Mouse (Mus musculus) MEL (cell line): Measurements from ENCODE around the gene Snd1. TPM values are rescaled to one million over a fixed set of nuclear protein-coding genes. Genes with fewer than 3 reads are reported as not detected.

Source experiments
- DNase-seq: peaks from one replicate; pipeline ENCODE4 v3.0.0; 2011; ENCODE audit warnings: low read depth, low spot score
- H3K27ac ChIP-seq: 2 replicates; pipeline ENCODE4 v1.5.1; 2012; ENCODE audit warnings: low read depth, mild to moderate bottlenecking, control low read depth, low read length, moderate library complexity; ENCODE audit not compliant: control insufficient read depth
- H3K27me3 ChIP-seq, 2 experiments: fragments of 150-350 bp in 1 of 2; sonication (generic) in 1 of 2; 2 replicates each; pipeline ENCODE4 v1.6.1; 2012; ENCODE audit warnings: low read length in 2 of 2, mild to moderate bottlenecking in 2 of 2, improper control_type of control experiment in 1 of 2, moderate library complexity in 1 of 2; ENCODE audit not compliant: insufficient read depth in 2 of 2, control insufficient read depth in 1 of 2
- H3K36me3 ChIP-seq, 2 experiments: 2 replicates each; pipeline ENCODE4 v1.6.1; 2012 to 2014; ENCODE audit warnings: low read length in 2 of 2, improper control_type of control experiment in 1 of 2, inconsistent platforms in 1 of 2, mild to moderate bottlenecking in 1 of 2; ENCODE audit not compliant: insufficient read depth in 2 of 2, control insufficient read depth in 1 of 2
- H3K4me1 ChIP-seq, 2 experiments: fragments of 150-350 bp in 1 of 2; sonication (generic) in 1 of 2; 2 replicates each; pipeline ENCODE4 v1.6.1; 2012; ENCODE audit warnings: low read length in 2 of 2, improper control_type of control experiment in 1 of 2, mild to moderate bottlenecking in 1 of 2; ENCODE audit not compliant: insufficient read depth in 2 of 2, control insufficient read depth in 1 of 2
- H3K4me3 ChIP-seq, 2 experiments: fragments of 150-350 bp in 1 of 2; sonication (generic) in 1 of 2; 2 replicates each; pipeline ENCODE4 v1.5.1; 2012; ENCODE audit warnings: low read depth in 2 of 2, low read length in 2 of 2, mild to moderate bottlenecking in 2 of 2, moderate library complexity in 2 of 2, control low read depth in 1 of 2, improper control_type of control experiment in 1 of 2; ENCODE audit not compliant: control insufficient read depth in 1 of 2, insufficient read depth in 1 of 2
- H3K79me2 ChIP-seq: 2 replicates; pipeline ENCODE4 v1.6.1; 2012; ENCODE audit warnings: mild to moderate bottlenecking, low read length, moderate library complexity; ENCODE audit not compliant: control insufficient read depth, poor library complexity, insufficient read depth
- H3K9ac ChIP-seq: 2 replicates; pipeline ENCODE4 v1.6.1; 2012; ENCODE audit warnings: low read depth, mild to moderate bottlenecking, control low read depth, low read length, moderate library complexity; ENCODE audit not compliant: control insufficient read depth, poor library complexity, severe bottlenecking
- H3K9me3 ChIP-seq: fragments of 150-350 bp; sonication (generic); replicated peaks from 2 replicates; pipeline ENCODE4 v1.6.1; 2012; ENCODE audit warnings: mild to moderate bottlenecking, low read length, improper control_type of control experiment, moderate library complexity; ENCODE audit not compliant: insufficient read depth
- CHD1 ChIP-seq: IDR thresholded peaks from 2 replicates; pipeline ENCODE4 v1.6.1; 2012; ENCODE audit warnings: low read depth, mild to moderate bottlenecking, inconsistent platforms, low read length, improper control_type of control experiment
- ELF1 ChIP-seq: IDR thresholded peaks from 2 replicates; pipeline ENCODE4 v1.6.1; 2014; ENCODE audit warnings: low read depth, mild to moderate bottlenecking, inconsistent platforms, low read length, improper control_type of control experiment, moderate library complexity
- EP300 ChIP-seq, 2 experiments: IDR thresholded peaks; 2 replicates each; pipeline ENCODE4 v1.6.1; 2011; ENCODE audit warnings: improper control_type of control experiment in 2 of 2, low read length in 2 of 2, low read depth in 1 of 2, mild to moderate bottlenecking in 1 of 2
- ETS1 ChIP-seq: IDR thresholded peaks from 2 replicates; pipeline ENCODE4 v1.6.1; 2012; ENCODE audit warnings: low read depth, mild to moderate bottlenecking, inconsistent platforms, low read length, improper control_type of control experiment, moderate library complexity
- GATA1 ChIP-seq: IDR thresholded peaks from 2 replicates; pipeline ENCODE4 v1.6.1; 2011; ENCODE audit warnings: low read depth, low read length, improper control_type of control experiment
- MAFK ChIP-seq: IDR thresholded peaks from 2 replicates; pipeline ENCODE4 v1.6.1; 2011; ENCODE audit warnings: low read depth, mild to moderate bottlenecking, low read length, improper control_type of control experiment, borderline replicate concordance
- MAZ ChIP-seq: IDR thresholded peaks from 2 replicates; pipeline ENCODE4 v1.6.1; 2012; ENCODE audit warnings: low read depth, mild to moderate bottlenecking, inconsistent platforms, low read length, improper control_type of control experiment
- MEF2A ChIP-seq: IDR thresholded peaks from 2 replicates; pipeline ENCODE4 v1.6.1; 2014; ENCODE audit warnings: low read depth, mild to moderate bottlenecking, inconsistent platforms, low read length, improper control_type of control experiment; ENCODE audit not compliant: poor library complexity, insufficient replicate concordance, severe bottlenecking; ENCODE audit errors: extremely low read depth
- MYC ChIP-seq: IDR thresholded peaks from 2 replicates; pipeline ENCODE4 v1.6.1; 2011; ENCODE audit warnings: low read depth, mild to moderate bottlenecking, low read length, improper control_type of control experiment, moderate library complexity
- POLR2A ChIP-seq, 2 experiments: IDR thresholded peaks; 2 replicates each; pipeline ENCODE4 v1.6.1; 2011 to 2012; ENCODE audit warnings: low read length in 2 of 2, mild to moderate bottlenecking in 2 of 2, control low read depth in 1 of 2, improper control_type of control experiment in 1 of 2, low read depth in 1 of 2, moderate library complexity in 1 of 2; ENCODE audit not compliant: control insufficient read depth in 1 of 2, insufficient read depth in 1 of 2, poor library complexity in 1 of 2
- POLR2AphosphoS2 ChIP-seq: IDR thresholded peaks from 2 replicates; pipeline ENCODE4 v1.6.1; 2011; ENCODE audit warnings: low read length, improper control_type of control experiment
- RAD21 ChIP-seq: IDR thresholded peaks from 2 replicates; pipeline ENCODE4 v1.6.1; 2011; ENCODE audit warnings: mild to moderate bottlenecking, low read depth, low read length, improper control_type of control experiment
- SIN3A ChIP-seq: IDR thresholded peaks from 2 replicates; pipeline ENCODE4 v1.6.1; 2012; ENCODE audit warnings: low read length, improper control_type of control experiment, inconsistent platforms
- TAL1 ChIP-seq: IDR thresholded peaks from 2 replicates; pipeline ENCODE4 v1.6.1; 2012; ENCODE audit warnings: mild to moderate bottlenecking, inconsistent platforms, low read length, moderate library complexity, mixed read lengths
- TCF12 ChIP-seq: IDR thresholded peaks from 2 replicates; pipeline ENCODE4 v1.6.1; 2014; ENCODE audit warnings: low read depth, mild to moderate bottlenecking, inconsistent platforms, low read length, improper control_type of control experiment, moderate library complexity
- USF1 ChIP-seq: IDR thresholded peaks from 2 replicates; pipeline ENCODE4 v1.6.1; 2014; ENCODE audit warnings: low read depth, mild to moderate bottlenecking, inconsistent platforms, low read length, improper control_type of control experiment, moderate library complexity
- USF2 ChIP-seq, 2 experiments: IDR thresholded peaks; 2 replicates each; pipeline ENCODE4 v1.6.1; 2011 to 2012; ENCODE audit warnings: improper control_type of control experiment in 2 of 2, low read length in 2 of 2, borderline replicate concordance in 1 of 2, inconsistent platforms in 1 of 2, low read depth in 1 of 2, mild to moderate bottlenecking in 1 of 2; ENCODE audit not compliant: insufficient read depth in 1 of 2
- ZC3H11A ChIP-seq: IDR thresholded peaks from 2 replicates; pipeline ENCODE4 v1.6.1; 2012; ENCODE audit warnings: low read depth, mild to moderate bottlenecking, inconsistent platforms, low read length, improper control_type of control experiment
- ZKSCAN1 ChIP-seq: IDR thresholded peaks from 2 replicates; pipeline ENCODE4 v1.6.1; 2012; ENCODE audit warnings: low read depth, mild to moderate bottlenecking, inconsistent platforms, low read length, improper control_type of control experiment, moderate library complexity
- ZMIZ1 ChIP-seq: IDR thresholded peaks from 2 replicates; pipeline ENCODE4 v1.6.1; 2012; ENCODE audit warnings: low read depth, mild to moderate bottlenecking, inconsistent platforms, low read length, improper control_type of control experiment, moderate library complexity
- polyA plus RNA-seq, 2 experiments: library from polyadenylated mRNA; stranded (reverse) in 1 of 2; unstranded in 1 of 2; fragments of >175 nt in 1 of 2; fragments of >200 nt in 1 of 2; gene quantifications; 2 replicates each; pipeline versions ENCODE4 v1.2.1 to v1.2.4; 2012; ENCODE audit warnings: low replicate concordance in 2 of 2, low read depth in 1 of 2; ENCODE audit not compliant: insufficient read length in 2 of 2, insufficient read depth in 1 of 2, missing spikeins in 1 of 2
- total RNA-seq: library from RNA; depleted of rRNA; stranded (reverse); fragments of 300-350 nt; gene quantifications from 2 replicates; pipeline ENCODE4 v1.2.3, GENCODE M21; 2012

Gene Snd1
- total and polyA plus RNA-seq, 3 experiments = 192 to 280 TPM; not detected in 1

GRCm38 (mm10) chr6:28749224-28749623 is 274.3 kb downstream of the Snd1 start:
- H3K27ac ChIP-seq = no peak overlapping the region
- H3K4me1 ChIP-seq = peaks cover 0 to 1% of the 10 kb centered on the region in 2 experiments; a peak in 1 of 4 replicates
- DNase-seq = no peak
- no peak overlapping the region for H3K9ac ChIP-seq
- no peak for TF ChIP-seq MEF2A
- no peak for TF ChIP-seq POLR2AphosphoS2
- no peak for TF ChIP-seq ZKSCAN1
- no peak for TF ChIP-seq SIN3A
- H3K4me3 ChIP-seq = no peak overlapping the region
- no peaks in the 10 kb centered on the region for H3K27me3 ChIP-seq
- no peaks in the 10 kb centered on the region for H3K9me3 ChIP-seq
- H3K36me3 ChIP-seq = peaks cover 0 to 21% of the 10 kb centered on the region in 2 experiments; a peak in 2 of 4 replicates
- H3K79me2 ChIP-seq = 0 out of 2 replicates have a peak, but pooled peaks cover 1% of the 10 kb centered on the region

- Histone ChIP-seq H3K9me3 (no peaks in the 10 kb centered on the region), H3K4me3 (no peak overlapping the region), H3K79me2 (0 out of 2 replicates have a peak, but pooled peaks cover 1% of the 10 kb centered on the region), H3K4me1 (peaks cover 0 to 2% of the 10 kb centered on the region in 2 experiments; a peak in 1 of 4 replicates), H3K36me3 (peaks cover 0 to 27% of the 10 kb centered on the region in 2 experiments; a peak in 2 of 4 replicates), H3K9ac (no peak overlapping the region), H3K27ac (no peak overlapping the region), H3K27me3 (no peaks in the 10 kb centered on the region)
- TF ChIP-seq ETS1 (no peak), ZC3H11A (no peak), USF1 (no peak), POLR2A (IDR thresholded peaks at IDR 0.05; ENCODE audit: control insufficient read depth in 1 of 2, insufficient read depth in 1 of 2, low read depth in 1 of 2, low read length in 2 of 2, poor library complexity in 1 of 2) (no peak), GATA1 (no peak), USF2 (IDR thresholded peaks at IDR 0.05; ENCODE audit: borderline replicate concordance in 1 of 2, insufficient read depth in 1 of 2, low read depth in 1 of 2, low read length in 2 of 2) (no peak), EP300 (IDR thresholded peaks at IDR 0.05; ENCODE audit: low read depth in 1 of 2, low read length in 2 of 2) (no peak)
- DNase-seq = no peak
Measured at GRCm38 (mm10) chr6:28751186-28751585, 276.2 kb downstream of the Snd1 start.

- Histone ChIP-seq H3K79me2 (0 out of 2 replicates have a peak, but pooled peaks cover 1% of the 10 kb centered on the region), H3K4me3 (no peak overlapping the region), H3K9me3 (no peaks in the 10 kb centered on the region), H3K36me3 (peaks cover 0 to 32% of the 10 kb centered on the region in 2 experiments; a peak in 2 of 4 replicates), H3K4me1 (peaks cover 0 to 2% of the 10 kb centered on the region in 2 experiments; a peak in 1 of 4 replicates), H3K9ac (no peak overlapping the region), H3K27ac (no peak overlapping the region), H3K27me3 (no peaks in the 10 kb centered on the region)
- no peak for TF ChIP-seq TCF12
- no peak for TF ChIP-seq ZC3H11A
- no peak for TF ChIP-seq RAD21
- no peak for TF ChIP-seq POLR2A (IDR thresholded peaks at IDR 0.05; ENCODE audit: control insufficient read depth in 1 of 2, insufficient read depth in 1 of 2, low read depth in 1 of 2, low read length in 2 of 2, poor library complexity in 1 of 2)
- TF ChIP-seq MAZ = no peak
- no peak for TF ChIP-seq USF1
- no peak for TF ChIP-seq MAFK
- TF ChIP-seq ZMIZ1 = no peak
- TF ChIP-seq TAL1 = no peak
- TF ChIP-seq ELF1 = no peak
- no peak for TF ChIP-seq MYC
- no peak for TF ChIP-seq CHD1
- DNase-seq = no peak
Measured at GRCm38 (mm10) chr6:28753217-28753616, 278.3 kb downstream of the Snd1 start.
